Mouse (Mus musculus) erythroblast, embryonic 14.5 days (primary cell): Measurements from ENCODE around the gene Smagp.

Experiments used
- GATA1 ChIP-seq: IDR thresholded peaks from 2 replicates; pipeline ENCODE4 v1.6.1; 2012; ENCODE audit warnings: low read length, inconsistent platforms, mixed read lengths
- TAL1 ChIP-seq: IDR thresholded peaks from 3 replicates; pipeline ENCODE4 v1.6.1; 2012; ENCODE audit warnings: low read length, inconsistent platforms, mixed read lengths

DNA sequence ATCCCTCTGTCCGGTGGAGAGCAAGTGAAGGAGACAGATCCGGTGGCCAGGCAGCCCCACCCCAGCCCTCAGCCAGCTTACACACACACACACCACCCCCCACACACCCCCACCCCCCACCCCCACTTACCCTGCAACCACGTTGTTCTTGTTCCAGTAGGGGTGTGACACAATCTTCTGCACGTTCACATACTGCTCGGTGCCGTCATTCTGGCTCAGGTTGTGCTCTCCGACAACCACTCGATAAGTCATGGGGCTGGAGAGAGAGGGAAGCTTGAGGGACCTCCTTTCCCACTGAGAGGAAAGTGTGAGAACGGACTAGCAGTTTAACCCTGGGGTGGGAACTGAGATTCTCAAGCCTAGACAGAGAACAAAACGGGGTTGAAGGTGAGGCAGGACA, 47.7 kb upstream of the Smagp start:
- TF ChIP-seq TAL1 (no peak), GATA1 (no peak)
